15 mouse cellular contexts compared by ENCODE assay signal in the genomic region with DNA sequence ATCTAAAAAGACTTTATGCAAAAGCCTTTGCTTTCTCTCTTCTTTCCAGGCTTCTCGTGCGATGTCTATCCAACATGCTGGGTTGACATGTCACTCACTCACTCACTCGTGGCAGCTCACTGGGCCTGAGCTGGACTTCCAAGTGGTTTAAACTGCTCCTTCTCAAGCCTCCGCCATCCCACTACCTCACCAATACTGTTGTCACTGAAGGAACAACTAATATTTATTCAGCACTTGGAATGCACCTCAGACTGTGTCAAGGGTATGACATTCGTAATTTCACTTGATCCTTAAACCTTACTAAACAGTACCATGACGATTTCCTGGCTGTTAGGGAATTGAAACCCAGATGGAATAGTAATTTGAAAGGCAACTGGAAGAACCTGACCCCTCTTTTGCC.
"Had no signal": no experiment of that assay in that cellular context is flagged by ENCODE, and none has a peak within 500 bp of the region (broad histone marks: within the 10 kb centered on the region; RNA-seq: fewer than 3 reads in every experiment).

No protein-coding gene starts in this region.

- H3K36me3 ChIP-seq: midbrain, embryonic 12.5 days; neural tube, embryonic 15.5 days had no signal

- H3K27me3 ChIP-seq: limb, embryonic 12.5 days; neural tube, embryonic 15.5 days had no signal

- ATAC-seq: inflammation-experienced regulatory T-cells, adult 6 months; intestine, postnatal 0 days; midbrain, embryonic 16.5 days had no signal

- H3K9ac ChIP-seq: limb, embryonic 12.5 days; midbrain, embryonic 12.5 days; neural tube, embryonic 15.5 days had no signal

- H3K9me3 ChIP-seq: limb, embryonic 12.5 days; midbrain, embryonic 12.5 days; neural tube, embryonic 15.5 days had no signal

- H3K4me2 ChIP-seq: limb, embryonic 12.5 days; midbrain, embryonic 12.5 days; neural tube, embryonic 15.5 days had no signal

- H3K27ac ChIP-seq: kidney, postnatal 0 days; layer of hippocampus, adult 2 months; limb, embryonic 12.5 days; midbrain, embryonic 12.5 days; neural tube, embryonic 15.5 days had no signal

- DNase-seq: kidney, adult 8-10 months; kidney, postnatal 4 days; liver; right cerebral cortex, postnatal 4 days; spleen, adult 18-20 months; thymus, postnatal 36 days had no signal

- H3K4me3 ChIP-seq: limb, embryonic 12.5 days; midbrain, embryonic 12.5 days; myocyte; neural tube, embryonic 15.5 days had no signal
